Mouse (Mus musculus): ENCODE data around the gene Susd2.

Susd2 gene

GRCm38 (mm10) chr10:75643741-75644343 lies at the start of gene Susd2:
Susd2 (minus strand) TSS chr10:75644008.
- peak; percentile 79 for DNase-seq

GRCm38 (mm10) chr10:75688598-75688997 lies 44.8 kb upstream of the Susd2 start:
- no peak for DNase-seq

GRCm38 (mm10) chr10:75686724-75687123 lies 42.9 kb upstream of the Susd2 start:
- no peak for DNase-seq

GRCm38 (mm10) chr10:75684035-75685004 lies 40.5 kb upstream of the Susd2 start:
- DNase-seq, result peak; percentile 57

- DNase-seq, result no peak
Measured at GRCm38 (mm10) chr10:75680574-75681001, 36.8 kb upstream of the Susd2 start.

GRCm38 (mm10) chr10:75679204-75679603 lies 35.4 kb upstream of the Susd2 start:
- no peak for DNase-seq

DNA sequence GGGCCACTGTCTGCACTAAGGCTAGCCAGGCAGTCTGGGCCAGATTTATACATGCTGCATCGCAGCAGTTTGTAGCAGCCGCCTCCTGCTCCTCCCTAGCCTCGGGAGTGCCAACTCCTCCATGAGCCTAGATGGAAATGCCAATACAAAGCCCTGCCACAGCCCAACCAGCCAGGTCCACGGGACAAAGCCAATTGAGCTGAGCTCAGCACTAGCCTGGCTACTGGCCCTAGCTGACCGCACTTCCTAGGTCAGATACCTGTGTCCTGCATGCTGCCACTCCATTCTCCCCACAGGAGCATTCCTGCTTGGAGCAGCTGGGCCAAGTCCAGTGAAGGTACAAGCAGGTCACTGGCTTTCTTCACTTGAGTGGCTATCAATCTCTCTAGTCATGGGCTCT lies 34.2 kb upstream of the Susd2 start:
- DNase-seq, result no peak

GRCm38 (mm10) chr10:75677571-75677970 lies 33.8 kb upstream of the Susd2 start:
- DNase-seq, result no peak

- no peak for DNase-seq
Measured at GRCm38 (mm10) chr10:75676819-75677565, 33.2 kb upstream of the Susd2 start.

DNA sequence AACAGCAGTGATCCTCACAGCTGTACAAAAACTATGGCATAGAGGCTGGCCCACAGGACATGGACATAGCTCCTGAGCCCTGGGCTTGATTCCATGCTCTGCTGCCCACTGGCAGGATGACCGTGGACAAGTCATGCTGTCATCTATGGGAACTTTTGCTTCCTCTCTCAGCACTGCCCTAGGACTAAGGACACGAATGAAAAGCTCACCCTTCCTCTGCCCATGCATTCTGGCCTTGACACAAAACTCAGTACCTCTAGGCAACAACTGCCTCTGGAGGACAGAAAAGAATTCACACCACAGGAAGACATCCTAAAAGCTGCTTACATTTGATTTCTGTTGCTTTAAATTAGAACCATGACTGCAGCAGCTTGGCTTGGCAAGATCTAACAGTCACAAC lies 32.5 kb upstream of the Susd2 start:
- DNase-seq, result no peak

DNA sequence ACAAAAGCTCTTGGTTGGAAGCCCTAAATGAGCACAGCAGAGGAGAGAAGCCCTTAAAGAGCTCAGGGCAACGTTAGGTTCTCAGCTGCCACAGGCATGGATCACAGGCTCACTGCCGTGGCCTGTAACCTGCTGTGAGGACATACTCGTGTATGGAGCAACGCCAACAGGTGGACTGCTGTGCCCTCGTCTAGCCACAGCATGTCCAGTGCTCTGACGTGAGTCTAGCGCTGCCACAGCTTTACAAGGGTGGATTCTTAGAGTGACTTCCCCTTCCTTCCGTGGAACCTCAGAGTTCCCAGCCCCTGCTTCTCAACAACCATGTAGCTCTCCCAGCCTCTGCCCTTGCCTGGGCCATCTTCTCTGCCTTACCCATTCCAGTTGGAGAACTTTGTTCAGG lies 31.8 kb upstream of the Susd2 start:
- DNase-seq, result no peak

DNA sequence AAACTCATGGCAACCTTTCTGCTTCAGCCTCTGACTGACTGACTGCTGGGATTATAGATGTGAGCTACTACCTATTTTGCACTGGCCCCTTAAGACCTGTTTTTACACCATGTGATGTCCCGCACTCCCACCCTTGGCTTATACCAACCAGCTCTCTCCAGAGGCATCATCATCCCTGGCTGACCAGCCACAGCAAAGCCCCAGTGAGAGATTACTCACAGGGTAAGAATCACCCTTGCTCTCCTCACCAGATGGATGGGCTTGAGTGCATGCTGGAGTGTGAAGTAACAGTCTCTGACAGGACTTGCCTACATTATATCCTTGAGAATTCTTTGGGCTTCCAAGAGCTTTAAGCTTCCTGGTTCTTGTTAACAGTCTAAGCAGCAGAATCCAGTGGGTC lies 26.1 kb upstream of the Susd2 start:
- DNase-seq, result no peak

GRCm38 (mm10) chr10:75667911-75668270 lies 24.1 kb upstream of the Susd2 start:
- DNase-seq, result peak; percentile 74

DNA sequence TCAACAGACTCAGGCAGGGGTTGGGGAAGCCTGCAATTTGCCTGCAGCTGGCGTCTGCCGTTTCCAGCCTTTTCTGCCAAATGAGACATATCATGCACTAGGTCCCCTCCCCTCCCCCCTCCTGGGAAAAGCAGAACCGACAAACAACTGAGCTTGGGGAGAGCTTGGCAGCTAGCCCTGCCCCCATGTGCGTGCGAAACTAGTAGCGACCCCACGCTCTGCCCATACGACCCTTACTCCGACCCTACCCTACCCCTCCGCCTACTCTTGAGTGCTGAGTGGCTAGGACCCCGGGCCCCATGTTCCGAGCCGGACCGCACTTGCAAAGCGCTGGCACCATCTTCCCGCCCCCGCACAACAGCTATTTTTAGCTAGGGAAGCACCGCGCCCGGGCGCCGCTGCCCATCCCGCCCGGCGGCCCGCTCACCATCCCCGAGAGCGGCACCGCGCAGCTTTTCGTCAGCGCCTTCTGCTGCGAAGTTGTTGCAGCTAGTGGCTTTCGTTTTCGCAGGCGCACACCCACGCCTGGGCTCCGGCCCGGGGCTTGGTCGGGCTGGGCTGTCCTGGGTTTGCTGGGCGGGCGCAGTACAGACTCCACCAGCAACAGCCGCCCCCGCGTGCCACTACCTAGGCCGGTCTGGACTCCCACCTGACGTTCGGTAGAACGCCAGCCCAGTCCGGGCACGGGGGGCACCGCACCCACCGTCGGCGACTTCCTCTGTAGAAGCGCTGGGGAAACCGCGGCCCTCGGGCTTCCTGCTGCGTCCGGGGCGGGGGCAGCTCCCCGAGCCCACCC lies 23.5 kb upstream of the Susd2 start:
- peak; percentile 74 for DNase-seq

DNA sequence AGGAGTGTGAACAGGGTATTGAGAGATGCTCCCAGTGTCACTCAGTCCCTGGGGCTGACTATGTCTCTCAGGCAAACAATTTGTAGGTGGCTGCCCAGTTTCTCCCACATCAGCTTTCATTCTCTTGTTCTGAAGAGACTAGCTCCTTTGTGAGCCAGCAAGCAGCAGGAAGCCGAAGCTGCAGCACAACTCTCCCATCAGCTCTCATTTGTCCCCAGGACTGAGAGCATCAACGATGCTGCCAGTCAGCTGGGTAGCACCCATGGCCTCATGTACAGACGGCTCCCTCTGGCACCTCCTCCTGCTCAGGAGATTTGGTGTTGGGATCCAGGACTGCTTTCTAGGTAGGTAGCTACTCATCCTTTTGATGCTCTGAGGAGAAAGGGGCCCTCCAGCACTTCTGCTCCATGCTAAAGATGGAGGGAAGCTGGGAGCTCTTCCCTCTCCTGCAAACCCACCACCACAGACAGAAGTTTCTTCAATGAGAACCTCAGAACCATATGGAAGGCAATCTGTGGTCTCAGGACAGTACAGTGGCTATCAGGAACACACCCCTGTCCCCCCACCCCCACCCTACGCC lies 22.7 kb upstream of the Susd2 start:
- no peak for DNase-seq

GRCm38 (mm10) chr10:75664673-75665270 lies 21.0 kb upstream of the Susd2 start:
- no peak for DNase-seq

- no peak for DNase-seq
Measured at GRCm38 (mm10) chr10:75662575-75662974, 18.8 kb upstream of the Susd2 start.

GRCm38 (mm10) chr10:75661876-75662275 lies 18.1 kb upstream of the Susd2 start:
- no peak for DNase-seq

GRCm38 (mm10) chr10:75661381-75661780 lies 17.6 kb upstream of the Susd2 start:
- no peak for DNase-seq

DNA sequence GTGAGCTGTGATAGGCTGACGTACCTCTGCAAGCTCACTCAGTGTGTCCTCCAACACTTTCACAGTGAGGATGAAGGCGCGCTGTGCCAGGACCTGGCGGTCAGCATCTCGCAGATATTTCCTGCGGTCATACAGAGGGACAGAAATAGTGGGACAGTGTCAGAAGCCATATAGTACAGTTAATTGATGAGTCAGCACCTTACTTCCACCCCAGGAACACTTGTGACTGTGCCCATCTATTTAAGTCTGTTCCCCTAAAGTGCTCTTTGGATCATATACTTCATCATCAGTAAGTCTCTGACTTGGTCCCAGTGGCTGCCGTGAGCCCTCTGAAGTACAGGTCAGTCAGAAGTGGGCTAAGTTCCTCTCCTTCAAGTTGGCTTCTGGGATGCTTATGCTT lies 14.0 kb upstream of the Susd2 start:
- no peak for DNase-seq

DNA sequence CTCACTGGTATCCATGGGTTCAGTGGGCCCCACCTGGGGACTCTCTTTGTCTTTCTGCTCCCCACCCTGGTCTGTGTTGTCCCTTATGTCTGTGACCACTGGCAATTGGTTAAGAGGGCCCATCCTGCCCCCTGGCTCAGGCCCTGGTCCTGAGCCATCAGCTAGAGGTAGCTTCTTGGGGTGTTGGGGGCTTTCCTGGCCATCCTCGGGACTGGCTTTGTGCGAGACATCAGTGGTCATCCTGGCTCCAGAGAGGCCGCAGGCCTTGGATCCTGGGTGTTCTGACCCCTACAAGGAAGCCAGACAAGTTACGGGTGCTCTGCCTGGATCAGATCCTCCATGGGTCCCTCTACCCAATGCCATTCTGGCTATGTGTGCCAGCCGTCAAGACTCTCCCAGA lies 13.4 kb upstream of the Susd2 start:
- DNase-seq, result no peak

GRCm38 (mm10) chr10:75654053-75654452 lies 10.2 kb upstream of the Susd2 start:
- DNase-seq, result no peak

Data from embryo, embryonic 11 days (tissue).